Mouse (Mus musculus) urinary bladder, postnatal 4 days (tissue): Measurements from ENCODE around the gene Gatb.
"Not testable (repeated sequence)": the region's sequence is repeated elsewhere in the genome, so short reads cannot be mapped to it uniquely, and the experiment has no call there.

ENCODE experiments used
- DNase-seq, 2 experiments: peaks; one replicate each; pipeline ENCODE4 v3.0.0; 2021 to 2022; ENCODE audit warnings: low spot score in 2 of 2

Gene Gatb

DNA sequence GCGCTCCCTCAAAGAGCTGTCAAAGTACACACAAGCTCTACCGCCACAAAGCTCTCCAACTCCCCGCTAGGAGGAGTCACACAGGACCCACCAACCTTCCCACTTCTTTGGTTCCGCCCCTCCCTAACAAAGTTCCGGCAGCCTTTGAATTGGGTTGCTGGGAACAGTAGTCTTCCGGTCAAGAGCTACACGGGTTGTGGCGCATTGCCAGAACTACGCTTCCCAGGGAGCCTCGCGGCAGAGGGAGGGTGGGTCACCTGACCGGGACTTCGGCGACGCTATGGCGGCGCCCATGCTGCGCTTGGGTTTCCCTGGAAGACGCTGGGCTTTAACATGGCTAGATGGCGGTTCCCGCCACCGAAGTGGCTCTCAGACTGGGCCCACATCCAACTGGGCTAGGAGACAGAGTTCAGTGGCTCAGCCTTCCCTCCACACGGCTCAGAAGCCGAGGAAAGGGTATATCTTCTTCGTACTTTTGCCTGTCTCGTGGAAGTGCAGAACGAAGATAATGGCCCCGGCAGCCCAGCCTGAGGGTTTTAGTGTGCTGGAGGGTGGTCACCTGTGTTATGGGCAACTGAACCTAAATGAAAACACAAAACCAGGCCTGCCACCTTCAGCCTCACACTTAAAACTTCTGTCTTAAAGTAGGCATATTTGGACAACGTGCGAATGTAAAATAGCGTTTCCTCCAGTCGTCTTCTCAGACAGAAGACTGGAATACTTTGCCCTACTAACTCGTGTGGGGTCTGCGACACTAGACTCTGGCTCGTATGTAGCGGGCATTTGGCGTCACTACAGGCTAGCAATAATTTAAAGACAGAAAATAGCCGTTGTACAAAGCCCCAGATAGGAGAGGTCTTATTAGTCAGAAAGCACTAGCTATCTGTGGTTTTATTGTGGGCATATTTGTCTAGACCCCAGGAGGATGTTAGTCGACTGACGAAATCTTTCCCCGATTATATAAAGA lies at the start of gene Gatb:
Gatb (plus strand) TSS at position 256 of the 967 bp plus-strand sequence.
- DNase-seq: peak; percentile 97 to 99

DNA sequence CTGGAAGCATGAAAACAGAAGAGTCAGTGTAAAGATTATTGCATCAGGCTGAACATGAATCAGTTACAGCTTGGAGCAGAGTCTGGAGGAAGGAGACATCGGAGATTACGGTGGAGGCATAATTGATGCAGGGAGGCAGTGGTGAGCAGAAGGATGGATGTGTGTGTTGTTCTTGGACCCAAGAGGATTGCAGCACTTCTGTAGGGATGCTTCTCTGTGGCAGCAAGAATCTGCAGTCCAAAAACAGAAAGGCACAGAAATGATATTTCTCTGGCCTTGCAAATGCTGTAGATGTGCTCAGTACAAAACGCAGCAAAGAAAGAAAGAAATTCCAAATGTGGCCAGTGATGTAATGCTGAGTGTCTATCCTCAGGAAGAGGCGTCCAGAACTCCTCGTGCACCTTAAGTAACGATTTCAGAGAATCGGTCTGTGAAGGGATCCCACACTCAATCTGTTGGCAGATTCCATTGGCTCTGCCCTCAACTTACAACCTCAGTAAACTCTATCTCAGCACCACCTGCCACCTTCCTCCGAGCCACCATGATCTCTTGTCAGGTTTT lies 43.2 kb upstream of the Gatb start:
- no peak for DNase-seq

DNA sequence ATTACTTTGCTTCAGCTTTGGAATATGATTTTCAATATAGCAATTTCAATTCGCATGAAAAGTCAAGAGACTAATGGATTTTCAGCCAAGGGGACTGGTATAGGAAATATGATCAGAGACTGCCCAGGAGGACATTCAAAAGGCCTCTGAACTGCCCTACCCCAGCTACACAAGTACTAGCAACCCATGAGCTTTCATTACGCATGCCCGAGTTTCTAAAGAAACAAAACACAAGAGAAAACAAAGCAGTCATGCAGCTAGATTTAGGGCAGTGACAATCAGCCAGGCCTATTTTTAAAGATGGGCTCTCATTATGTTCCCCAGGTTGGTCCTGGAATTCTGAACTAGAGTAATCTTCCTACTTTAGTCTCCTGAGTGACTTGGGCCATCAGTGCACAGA lies 41.5 kb upstream of the Gatb start:
- DNase-seq: no peak

DNA sequence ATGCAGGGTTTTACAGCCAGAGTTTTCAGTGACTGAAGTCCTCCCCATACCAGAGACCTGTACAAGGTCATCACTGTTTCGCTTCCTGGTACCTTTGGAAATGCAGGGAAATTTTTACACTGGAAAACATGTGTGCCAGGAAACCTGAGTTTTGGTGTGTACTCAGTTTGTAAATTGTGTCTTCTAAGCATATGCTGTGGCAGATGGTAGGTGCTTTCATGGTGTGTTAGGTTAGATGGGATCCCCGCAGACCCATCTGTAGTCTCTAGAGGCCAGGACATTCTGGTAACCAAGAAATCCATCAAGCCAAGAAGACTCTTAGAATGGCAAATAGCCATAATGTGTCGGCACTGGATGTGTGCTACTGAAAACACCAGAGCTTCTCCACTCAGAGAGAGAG lies 38.9 kb upstream of the Gatb start:
- DNase-seq: no peak

DNA sequence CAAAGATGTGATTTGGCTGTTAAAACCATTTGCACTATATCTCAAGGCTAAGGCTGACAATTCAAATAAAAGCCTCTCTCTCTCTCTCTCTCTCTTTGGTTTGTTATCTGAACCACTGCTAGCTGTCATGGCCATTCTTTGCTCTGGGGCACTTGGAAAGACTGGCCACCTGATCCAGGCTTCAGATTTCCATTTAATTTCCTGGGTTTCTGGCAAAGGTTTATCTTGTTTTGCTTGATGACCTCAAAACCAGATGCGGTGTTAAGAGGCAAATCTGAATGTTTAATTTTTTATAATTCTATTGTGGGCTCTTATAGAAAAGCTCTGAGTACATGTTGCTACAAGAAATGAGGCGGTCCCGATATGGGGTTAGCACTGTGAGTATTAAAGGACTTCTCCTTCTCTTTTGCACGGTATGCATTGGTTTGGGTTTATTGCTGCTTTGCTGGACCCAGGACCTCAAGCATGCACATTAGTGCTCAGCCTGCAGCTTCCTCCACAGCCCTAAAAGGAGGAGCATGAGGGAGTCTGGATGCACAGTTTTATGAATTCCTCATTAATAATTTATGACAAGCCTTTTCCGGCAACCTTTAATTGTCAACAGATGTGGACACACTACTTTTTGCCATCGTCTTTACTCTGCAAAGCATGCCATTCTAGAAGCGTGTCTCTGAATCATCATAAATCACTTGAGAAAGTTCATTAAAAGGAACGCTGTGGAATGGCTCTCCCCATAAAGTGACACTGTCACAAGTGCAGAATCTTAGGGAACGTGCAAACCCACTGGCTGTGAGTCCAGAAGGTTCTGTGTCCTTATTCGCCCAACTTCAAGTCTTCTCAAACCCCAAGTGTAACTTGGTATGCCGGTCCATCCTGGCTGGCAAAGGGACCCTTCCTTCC lies 38.0 kb upstream of the Gatb start:
- no peak for DNase-seq

DNA sequence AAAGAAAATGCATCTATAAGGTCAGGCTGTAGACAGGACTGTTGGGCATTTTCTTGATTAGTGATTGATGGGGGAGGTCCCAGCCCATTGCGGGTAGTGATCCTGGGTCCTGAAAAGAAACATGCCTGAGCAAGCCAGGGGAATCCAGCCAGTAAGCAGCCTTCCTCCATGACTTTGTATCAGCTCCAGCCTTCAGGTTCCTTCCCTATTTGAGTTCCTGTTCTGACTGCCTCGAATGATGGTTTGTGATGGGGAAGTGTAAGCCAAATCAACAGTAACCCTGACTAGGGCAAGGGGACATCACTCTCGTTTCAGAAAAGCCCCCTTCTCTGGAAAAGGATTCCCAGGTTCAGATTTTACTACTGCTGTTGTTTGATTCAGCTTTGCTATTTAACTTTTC lies 31.2 kb upstream of the Gatb start:
- no peak for DNase-seq

DNA sequence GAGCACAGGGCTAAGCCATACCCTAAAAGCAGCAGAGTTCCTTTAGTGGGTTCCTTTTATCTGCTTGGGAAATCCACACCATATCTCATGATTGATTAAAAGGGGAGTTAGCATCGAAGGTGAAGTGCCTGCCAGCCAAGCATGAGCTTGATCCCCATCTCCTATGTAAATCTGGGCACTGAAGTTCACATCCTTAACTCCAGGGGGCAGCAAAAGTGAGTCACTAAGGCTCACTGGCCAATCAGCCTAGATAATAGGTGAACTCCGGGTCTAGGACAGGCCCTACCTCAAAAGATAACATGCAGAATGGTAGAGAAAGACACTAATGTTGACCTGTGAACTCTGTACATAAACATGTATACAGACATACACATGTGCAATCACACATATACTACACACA lies 30.3 kb upstream of the Gatb start:
- no peak for DNase-seq

DNA sequence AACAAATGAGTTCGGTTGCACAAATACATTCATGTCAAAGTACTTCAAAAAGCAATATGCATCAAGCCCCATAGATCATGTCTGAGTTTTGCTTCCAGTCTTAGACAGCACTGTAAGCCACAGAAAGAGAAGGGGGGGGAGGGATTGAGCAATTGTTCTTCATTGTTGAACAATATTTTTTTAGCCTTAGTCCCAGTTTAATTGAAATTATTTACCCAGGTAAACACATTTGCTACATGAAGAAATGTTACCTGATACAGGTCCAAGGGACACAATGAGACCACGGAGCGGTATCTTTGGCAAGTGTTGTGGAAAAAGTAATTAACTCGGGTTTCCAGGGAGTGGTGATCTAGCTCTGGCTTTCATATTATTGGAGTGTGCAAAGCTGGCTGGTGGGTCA lies 23.6 kb upstream of the Gatb start:
- no peak for DNase-seq

DNA sequence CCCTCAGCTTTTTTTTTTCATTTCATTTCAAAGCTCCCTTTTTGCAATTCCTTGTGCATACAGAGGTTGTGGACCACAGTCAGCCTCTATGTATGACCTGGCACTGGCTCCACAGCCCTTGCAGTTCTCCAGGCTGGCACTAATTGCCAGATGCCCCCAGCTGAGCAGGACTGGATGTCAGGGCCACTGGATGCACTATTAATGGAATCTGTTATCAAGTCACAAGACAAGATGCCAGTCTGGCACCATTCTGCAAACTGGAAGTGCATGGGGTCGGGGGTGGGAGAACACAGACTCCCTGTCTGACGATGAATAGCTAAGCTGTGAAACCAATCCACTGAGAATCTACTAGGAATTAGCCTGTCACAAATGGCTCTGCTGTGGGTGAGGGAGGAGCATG lies 22.6 kb upstream of the Gatb start:
- DNase-seq: no peak

DNA sequence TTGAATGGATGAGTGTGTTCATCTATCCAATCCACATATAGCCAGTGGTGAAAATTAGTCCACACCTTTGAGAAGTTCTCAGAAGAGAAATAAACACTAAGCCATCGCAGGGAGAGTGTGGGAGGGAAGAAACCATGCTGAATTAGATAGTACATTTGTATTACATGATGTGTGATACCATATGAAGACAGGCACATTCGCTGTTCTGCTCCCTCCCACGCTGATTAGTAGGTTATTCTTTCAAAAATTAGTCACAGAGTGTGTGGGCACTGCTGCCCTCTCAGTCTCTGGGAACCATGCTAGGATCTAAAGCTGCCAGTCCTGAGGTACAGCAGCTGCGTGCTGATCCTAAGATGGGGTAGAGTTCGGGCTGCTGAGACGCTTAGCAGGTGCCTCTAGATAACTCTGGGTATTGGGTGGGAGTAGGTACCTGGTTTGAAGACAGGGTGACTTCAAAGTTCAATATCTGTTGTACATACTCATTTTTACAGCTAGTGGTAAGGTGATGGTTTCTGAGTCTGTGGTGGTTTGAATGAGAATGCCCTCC lies 20.1 kb upstream of the Gatb start:
- no peak for DNase-seq

DNA sequence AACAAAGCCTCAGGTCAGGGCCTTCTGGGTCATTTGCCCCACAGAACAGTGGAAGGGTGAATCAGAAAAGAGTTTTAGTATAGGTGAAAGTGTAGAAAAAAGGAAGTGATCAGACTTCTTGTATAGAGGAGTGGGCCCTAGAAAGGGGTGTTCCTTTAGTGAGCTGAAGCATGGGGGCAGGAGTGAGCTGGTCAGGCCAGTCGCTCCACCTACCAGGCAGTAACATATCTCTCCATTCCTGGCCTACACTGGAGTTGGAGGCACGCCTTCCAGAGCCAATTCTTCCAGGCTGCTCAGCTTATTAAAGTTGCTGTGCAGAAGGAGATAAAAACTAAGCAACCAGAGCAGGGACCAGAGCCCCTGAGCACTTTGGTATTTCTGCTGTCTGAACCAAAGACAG lies 9.3 kb upstream of the Gatb start:
- DNase-seq: no peak

DNA sequence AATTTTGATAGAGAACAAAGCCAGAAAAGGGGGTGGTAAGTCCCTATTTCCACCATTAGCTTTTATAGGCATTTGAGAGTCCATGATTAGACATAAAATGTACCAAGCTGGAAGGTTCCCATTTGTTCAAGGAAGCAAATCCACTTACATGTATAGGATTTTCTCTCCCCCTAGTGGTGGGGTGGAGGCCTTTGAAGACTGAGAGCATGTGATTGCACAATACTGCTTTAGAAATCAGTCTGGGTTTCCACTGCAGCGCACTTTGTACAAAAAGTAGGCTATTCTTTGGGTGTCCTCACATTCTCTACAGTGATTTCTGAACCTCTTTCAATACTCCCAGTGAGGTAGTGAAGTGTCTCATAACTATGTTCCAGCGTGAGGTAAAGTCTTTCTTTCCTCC lies 2.6 kb upstream of the Gatb start:
- no peak for DNase-seq

DNA sequence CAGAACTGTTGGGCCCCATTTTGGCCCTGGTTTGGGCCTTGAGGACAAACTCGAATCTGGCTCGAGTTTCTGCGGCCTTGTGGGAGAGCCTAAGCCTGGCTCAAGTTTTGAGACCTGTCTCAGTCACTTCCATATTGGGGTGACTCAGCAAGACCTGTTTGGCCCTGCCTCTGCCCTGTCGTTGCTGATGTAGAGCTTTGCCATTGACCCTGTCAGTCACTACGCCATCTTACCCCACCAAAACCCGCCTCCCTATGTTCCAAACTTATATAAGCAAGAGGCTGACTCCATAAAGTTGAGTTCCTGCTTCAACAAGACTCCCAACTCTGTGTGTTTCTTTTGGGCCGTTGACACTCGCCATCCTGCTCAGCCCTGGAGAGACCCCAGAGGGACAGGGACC lies 1.4 kb upstream of the Gatb start:
- DNase-seq: not testable (repeated sequence)

DNA sequence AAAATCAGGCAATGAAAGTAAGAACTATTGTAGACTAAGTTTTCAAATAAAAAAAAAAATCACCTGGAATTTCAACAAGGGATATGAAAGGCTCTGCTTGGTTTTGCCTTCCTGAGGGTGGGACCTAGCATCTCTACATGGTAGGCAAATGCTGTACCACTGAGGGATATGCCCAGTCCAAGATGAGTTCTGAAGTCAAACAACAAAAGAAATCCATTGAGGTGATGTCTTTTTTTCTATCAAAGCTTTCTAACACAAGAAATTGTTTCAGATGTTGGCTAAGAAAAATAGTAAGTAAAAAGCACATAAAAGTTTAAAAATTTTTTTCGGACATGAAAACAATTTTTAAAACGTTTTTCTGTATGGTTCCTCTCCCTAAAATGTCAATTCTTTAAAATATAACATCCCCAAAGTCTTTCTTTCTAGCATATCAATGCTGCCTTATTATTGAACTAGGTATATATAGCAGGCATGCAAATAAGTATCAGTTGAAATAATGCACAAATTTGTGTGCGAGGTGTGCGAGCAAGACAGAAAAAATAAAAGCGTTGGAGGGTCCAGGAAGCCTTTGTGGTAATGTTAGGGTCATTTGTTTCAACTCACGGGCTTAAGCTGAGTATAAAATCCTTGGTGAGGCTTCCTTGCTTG lies 579 bp upstream of the Gatb start:
- no peak for DNase-seq

DNA sequence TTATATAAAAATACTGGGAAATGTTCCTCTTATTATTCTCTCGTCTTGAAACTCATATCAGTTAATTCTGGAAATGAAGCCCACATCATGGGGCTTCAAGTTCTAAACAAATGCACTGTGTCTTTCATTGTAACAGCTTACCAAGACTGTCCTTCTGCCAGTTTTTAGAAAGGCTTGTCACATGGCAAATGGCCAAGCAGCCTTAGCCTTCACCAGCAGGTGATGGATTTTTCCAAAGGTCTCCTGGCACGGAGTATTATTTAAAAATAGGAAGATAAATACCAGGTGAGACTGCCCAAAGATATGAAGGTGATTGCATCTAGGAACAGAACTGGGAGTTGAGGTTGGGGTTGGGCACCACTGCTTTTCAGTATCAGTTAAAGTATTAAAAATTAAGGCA lies 8.8 kb downstream of the Gatb start:
- DNase-seq: no peak

DNA sequence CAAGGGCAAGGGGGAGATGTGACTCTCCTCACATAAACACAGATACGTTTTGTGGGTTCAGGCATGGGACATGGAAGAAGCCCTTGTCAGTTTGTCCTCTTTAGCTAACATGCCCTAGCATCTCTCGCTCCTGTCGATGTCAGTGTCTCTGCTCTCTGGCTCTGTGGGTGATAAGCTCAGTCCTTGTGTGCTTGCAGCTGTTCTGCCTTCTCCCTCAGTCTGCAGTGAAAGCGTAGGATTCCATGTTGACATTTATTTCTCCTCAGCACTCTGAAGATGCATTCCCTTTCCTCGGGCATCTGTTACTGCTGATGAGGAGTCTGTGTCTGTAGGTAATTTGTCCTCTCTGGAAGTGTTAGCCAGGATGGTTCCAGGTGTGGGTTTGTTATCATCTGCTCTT lies 9.3 kb downstream of the Gatb start:
- DNase-seq: no peak

DNA sequence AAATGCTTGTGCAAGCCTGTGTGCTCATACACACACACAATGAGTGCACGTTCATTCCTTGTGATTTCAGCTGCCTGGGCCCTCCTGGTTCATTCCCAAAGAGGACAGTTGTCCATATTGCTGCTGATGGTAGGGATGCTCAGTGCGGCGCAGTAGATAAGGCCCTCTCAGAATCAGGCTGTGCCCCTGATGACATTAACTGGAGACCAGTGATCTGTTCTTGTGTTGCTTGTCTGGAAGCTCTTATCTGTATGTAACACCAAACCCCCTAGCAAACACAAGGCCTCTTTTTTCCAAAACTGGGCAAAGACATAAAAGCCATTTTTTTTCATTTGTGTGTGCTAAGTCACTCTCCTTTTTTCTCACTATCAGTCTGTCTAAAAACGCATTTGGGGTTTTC lies 11.0 kb downstream of the Gatb start:
- no peak for DNase-seq

DNA sequence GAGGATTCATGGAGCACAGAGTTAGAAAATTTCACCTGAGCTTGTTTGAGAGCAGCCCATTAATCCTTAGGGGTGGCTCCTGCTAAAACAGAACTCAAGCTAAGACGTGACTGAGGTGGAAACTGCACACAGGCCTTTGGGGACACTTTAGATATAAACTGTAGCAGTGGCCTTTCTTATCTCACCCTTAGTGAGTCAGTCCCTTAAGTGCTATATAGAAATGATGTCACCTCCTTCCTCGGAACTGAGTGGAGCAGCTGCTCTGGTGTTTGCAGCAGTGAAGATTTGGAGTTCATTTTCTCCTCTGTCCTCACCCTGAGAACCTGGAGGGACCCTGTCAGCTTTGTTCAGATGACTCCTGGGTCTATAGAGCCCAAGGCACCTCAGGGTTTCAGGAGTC lies 14.8 kb downstream of the Gatb start:
- no peak for DNase-seq

DNA sequence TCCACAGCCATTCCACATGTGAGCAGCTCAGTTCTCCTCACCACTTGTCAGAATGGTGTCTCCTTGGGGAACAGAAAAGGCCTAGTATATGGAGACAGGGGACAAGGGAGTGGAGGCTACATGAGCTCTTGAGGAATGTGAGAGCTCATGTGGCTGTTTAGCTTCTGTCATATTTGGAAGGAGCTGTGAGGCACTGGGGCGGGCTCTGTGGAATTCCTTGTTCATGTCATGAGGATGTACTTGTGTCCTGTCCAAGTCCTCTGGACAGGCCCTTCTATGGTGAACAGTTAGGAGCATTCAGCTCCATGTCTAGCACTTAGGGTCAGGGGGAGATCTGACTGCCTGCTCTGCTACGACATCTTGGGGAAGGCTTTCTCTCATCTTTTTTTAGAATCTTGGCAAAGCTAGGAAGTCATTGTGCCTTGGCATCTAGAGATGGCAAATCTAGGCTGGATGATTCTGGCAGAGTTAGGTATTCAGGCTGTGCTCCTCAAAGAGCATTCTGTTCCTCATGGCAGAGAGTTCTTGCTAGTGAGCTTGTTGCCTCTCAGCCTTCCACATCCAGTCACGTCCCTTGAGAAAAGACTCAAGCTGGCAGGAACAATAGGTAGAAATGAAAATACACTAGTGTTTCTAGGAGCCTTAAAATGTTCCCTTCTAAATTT lies 16.3 kb downstream of the Gatb start:
- DNase-seq: no peak

DNA sequence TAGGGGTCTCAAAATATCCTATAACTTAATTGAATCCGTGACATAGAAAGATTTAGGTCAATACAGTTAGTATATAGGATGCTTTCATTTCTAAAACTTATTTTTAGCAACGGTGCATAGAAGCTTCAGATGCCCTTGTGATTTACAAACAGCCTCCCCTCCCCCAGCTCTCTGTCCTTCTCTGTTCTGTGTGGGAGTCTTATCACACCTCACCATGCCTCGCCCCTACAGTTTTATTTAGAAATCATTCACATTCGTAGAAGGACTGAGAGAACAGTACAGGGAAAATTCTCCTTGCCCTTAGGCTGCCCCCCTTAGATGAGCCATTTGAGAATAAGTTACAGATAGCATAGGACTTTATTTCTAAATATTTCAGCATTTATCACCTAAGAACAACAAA lies 18.1 kb downstream of the Gatb start:
- no peak for DNase-seq

DNA sequence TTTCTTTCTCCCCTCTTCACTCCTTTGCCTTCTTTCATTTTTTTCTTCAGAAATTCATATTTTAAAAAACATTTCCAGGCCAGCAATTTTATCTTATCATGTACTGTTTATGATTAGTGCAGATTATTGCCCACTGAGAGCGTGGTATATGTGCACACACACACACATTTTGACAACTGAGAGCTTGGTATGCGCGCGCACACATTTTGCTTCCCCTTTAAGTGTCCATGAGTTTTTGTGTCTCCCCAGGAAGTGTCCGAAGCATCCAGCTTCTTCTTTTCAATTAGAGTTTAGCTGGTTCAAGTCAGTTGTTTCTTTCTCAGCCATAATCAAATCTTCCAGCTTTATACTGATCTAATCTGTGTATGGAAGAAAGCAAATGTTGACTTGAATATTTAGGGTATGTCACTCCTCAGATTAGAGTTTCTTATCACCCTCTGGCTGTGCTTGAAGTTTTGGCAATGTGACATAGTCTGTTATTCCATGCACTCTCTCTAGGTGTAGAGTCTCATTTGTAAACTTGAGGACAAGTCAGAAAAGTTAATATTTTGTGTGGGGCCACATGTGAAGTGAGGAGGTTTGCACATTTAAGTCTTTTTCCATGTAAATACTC lies 18.8 kb downstream of the Gatb start:
- DNase-seq: no peak
